Mouse (Mus musculus): ENCODE measurements at regions not wholly inside any gene's neighbourhood (a gene's known extent, or its start where the extent isn't known, plus 50 kb on each side); places are given as distances from the start of the nearest gene placed in this dataset.
"Not testable (repeated sequence)": the region's sequence is repeated elsewhere in the genome, so short reads cannot be mapped to it uniquely, and the experiment has no call there.

DNA sequence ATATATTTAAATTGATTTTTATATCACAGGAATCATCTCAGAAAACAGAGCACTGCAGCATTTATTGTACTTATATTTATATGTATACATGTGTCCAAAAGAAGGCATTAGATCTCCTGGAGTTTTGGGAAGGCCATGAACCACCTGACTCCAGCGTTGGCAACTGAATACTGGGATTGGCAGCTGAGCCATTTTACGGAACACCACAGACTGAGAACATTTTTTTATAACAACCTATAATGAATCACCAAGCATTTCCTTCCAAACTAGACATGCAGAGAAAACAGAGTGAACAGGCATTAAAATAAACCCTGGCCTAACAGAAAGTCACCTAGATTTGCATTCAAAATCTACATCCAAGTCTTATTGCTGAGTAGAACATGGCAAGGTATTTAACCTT lies 686.0 kb upstream of the Intu start:
- no peak overlapping the region for H3K4me3 ChIP-seq (ENCODE audit: low read depth, low read length)
- no peaks in the 10 kb centered on the region for H3K36me3 ChIP-seq (ENCODE audit: control insufficient read depth, insufficient read depth, low read length, poor library complexity, severe bottlenecking)
- H3K27ac ChIP-seq (ENCODE audit: insufficient read depth, low read length) = no peak overlapping the region
- H3K27me3 ChIP-seq (ENCODE audit: control insufficient read depth, insufficient read depth, low read length, poor library complexity, severe bottlenecking) = no peaks in the 10 kb centered on the region
- no peaks in the 10 kb centered on the region for H3K9me3 ChIP-seq (replicated peaks; ENCODE audit: control insufficient read depth, insufficient read depth, low read length, poor library complexity, severe bottlenecking)
- H3K4me1 ChIP-seq (ENCODE audit: control insufficient read depth, insufficient read depth, low read length) = no peaks in the 10 kb centered on the region
- H3K9ac ChIP-seq (ENCODE audit: low read depth, poor library complexity, severe bottlenecking) = no peak overlapping the region
- TF ChIP-seq POLR2A (IDR thresholded peaks at IDR 0.05; ENCODE audit: insufficient read depth, low read length) (no peak), EP300 (IDR thresholded peaks at IDR 0.05; ENCODE audit: insufficient read depth, low read depth, low read length) (no peak), CTCF (IDR thresholded peaks at IDR 0.05; ENCODE audit: low read depth, low read length) (no peak)

DNA sequence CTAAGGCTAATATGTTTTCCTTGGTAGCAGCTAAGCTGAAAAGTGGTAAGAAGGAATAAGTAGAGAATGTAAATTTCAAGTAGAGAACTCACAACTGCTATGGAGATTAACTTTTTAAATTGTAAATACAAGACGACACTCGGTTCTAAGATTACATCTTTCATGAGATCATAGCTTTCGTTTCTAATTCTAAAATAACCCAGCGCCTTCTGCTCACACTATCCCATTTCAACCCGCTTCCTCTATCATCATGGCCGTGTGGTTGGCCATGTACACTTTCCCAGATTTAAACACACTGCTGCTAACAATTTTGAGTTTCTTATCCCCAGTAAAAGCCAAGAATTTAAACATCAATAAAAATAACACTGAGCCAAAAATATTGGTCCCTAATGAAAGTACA lies 682.3 kb upstream of the Intu start:
- Histone ChIP-seq H3K9me3 (replicated peaks; ENCODE audit: control insufficient read depth, insufficient read depth, low read length, poor library complexity, severe bottlenecking) (no peaks in the 10 kb centered on the region), H3K4me3 (ENCODE audit: low read depth, low read length) (no peak overlapping the region), H3K36me3 (ENCODE audit: control insufficient read depth, insufficient read depth, low read length, poor library complexity, severe bottlenecking) (no peaks in the 10 kb centered on the region), H3K9ac (ENCODE audit: low read depth, poor library complexity, severe bottlenecking) (no peak overlapping the region), H3K27me3 (ENCODE audit: control insufficient read depth, insufficient read depth, low read length, poor library complexity, severe bottlenecking) (no peaks in the 10 kb centered on the region), H3K4me1 (ENCODE audit: control insufficient read depth, insufficient read depth, low read length) (no peaks in the 10 kb centered on the region), H3K27ac (ENCODE audit: insufficient read depth, low read length) (no peak overlapping the region)
- no peak for TF ChIP-seq EP300 (IDR thresholded peaks at IDR 0.05; ENCODE audit: insufficient read depth, low read depth, low read length)
- TF ChIP-seq POLR2A (IDR thresholded peaks at IDR 0.05; ENCODE audit: insufficient read depth, low read length) = no peak
- TF ChIP-seq CTCF (IDR thresholded peaks at IDR 0.05; ENCODE audit: low read depth, low read length) = no peak

DNA sequence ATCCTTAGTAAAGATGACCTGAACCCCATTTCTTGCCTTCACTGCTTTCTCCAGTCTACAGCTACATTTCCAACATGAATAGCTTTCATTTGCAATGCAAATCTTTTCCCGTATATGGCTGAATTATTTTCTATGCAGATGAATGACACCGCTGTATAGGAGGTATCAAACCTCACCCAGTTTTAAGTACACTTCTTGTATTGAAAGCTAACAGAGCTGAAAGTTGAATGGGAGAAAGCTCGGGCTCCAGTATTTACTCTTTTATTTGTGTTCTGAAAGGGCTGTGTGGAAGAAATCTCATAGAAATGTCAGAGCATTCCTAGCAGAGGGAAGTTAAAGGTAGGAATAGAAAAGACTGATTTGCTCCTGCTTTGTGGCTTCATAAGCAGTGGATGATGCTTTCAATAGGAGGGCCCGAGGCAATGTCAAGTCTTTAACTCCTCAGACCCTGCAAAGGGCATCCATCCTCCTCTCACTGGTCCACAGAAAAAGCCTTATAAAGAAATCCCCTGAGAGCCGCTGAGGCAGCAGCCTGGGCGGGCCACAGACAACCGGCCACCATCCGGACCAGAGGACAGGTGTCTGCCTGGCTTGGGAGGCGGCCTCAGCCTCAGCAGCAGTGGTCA lies 673.8 kb upstream of the Intu start:
- no peak overlapping the region for H3K27ac ChIP-seq (ENCODE audit: insufficient read depth, low read length)

DNA sequence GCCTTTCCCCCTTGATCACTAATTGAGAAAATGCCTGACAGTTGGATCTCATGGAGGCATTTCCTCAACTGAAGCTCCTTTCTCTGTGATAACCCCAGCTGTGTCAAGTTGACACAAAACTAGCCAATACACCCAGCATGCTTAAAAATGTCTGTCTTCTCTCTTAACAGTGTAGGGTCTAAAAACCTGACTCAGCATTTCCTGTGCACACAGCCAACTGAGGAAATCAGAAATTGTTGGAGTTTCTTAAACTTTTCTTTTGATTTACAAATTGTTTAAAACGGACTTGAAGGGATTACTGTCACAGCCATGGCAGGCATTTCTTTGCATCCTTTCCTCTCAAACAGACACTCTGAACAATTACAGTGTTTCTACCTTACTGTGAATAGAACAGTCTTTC lies 655.0 kb upstream of the Intu start:
- not testable (repeated sequence) for H3K4me3 ChIP-seq (ENCODE audit: low read depth, low read length); H3K9me3 ChIP-seq (replicated peaks; ENCODE audit: control insufficient read depth, insufficient read depth, low read length, poor library complexity, severe bottlenecking); H3K36me3 ChIP-seq (ENCODE audit: control insufficient read depth, insufficient read depth, low read length, poor library complexity, severe bottlenecking); H3K27me3 ChIP-seq (ENCODE audit: control insufficient read depth, insufficient read depth, low read length, poor library complexity, severe bottlenecking); H3K9ac ChIP-seq (ENCODE audit: low read depth, poor library complexity, severe bottlenecking); H3K4me1 ChIP-seq (ENCODE audit: control insufficient read depth, insufficient read depth, low read length); H3K27ac ChIP-seq (ENCODE audit: insufficient read depth, low read length)

More for the DNA sequence above, 673.8 kb upstream of the Intu start:
- Histone ChIP-seq H3K9ac (ENCODE audit: low read depth, poor library complexity, severe bottlenecking) (no peak overlapping the region), H3K9me3 (replicated peaks; ENCODE audit: control insufficient read depth, insufficient read depth, low read length, poor library complexity, severe bottlenecking) (no peaks in the 10 kb centered on the region), H3K4me3 (ENCODE audit: low read depth, low read length) (no peak overlapping the region), H3K4me1 (ENCODE audit: control insufficient read depth, insufficient read depth, low read length) (no peaks in the 10 kb centered on the region), H3K36me3 (ENCODE audit: control insufficient read depth, insufficient read depth, low read length, poor library complexity, severe bottlenecking) (no peaks in the 10 kb centered on the region), H3K27me3 (ENCODE audit: control insufficient read depth, insufficient read depth, low read length, poor library complexity, severe bottlenecking) (no peaks in the 10 kb centered on the region)
- no peak for TF ChIP-seq CTCF (IDR thresholded peaks at IDR 0.05; ENCODE audit: low read depth, low read length)
- TF ChIP-seq POLR2A (IDR thresholded peaks at IDR 0.05; ENCODE audit: insufficient read depth, low read length) = no peak
- TF ChIP-seq EP300 (IDR thresholded peaks at IDR 0.05; ENCODE audit: insufficient read depth, low read depth, low read length) = no peak

DNA sequence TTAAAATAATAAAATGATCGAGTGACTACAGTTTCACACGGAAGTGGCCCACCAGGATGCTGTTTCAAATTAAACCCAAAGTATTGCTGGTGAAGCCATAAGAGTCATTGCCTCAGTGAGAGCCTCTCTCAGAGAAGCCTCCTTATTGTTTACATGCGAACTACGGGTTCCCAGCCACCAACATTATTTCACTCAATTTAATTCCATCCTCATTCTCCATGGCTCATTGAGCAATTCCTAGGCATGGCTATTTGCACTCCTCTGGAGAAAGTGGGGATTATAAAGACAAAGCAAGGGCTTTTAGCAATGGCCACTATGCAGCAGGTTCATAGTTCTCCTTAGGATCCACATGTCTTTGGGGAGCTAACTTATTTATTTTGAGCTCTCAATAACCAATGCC lies 646.7 kb upstream of the Intu start:
- no peaks in the 10 kb centered on the region for H3K36me3 ChIP-seq (ENCODE audit: control insufficient read depth, insufficient read depth, low read length, poor library complexity, severe bottlenecking)
- H3K4me1 ChIP-seq (ENCODE audit: control insufficient read depth, insufficient read depth, low read length) = no peaks in the 10 kb centered on the region
- H3K27ac ChIP-seq (ENCODE audit: insufficient read depth, low read length) = no peak overlapping the region
- no peak overlapping the region for H3K9ac ChIP-seq (ENCODE audit: low read depth, poor library complexity, severe bottlenecking)
- TF ChIP-seq EP300 (IDR thresholded peaks at IDR 0.05; ENCODE audit: insufficient read depth, low read depth, low read length) = no peak
- no peak for TF ChIP-seq CTCF (IDR thresholded peaks at IDR 0.05; ENCODE audit: low read depth, low read length)
- no peak for TF ChIP-seq POLR2A (IDR thresholded peaks at IDR 0.05; ENCODE audit: insufficient read depth, low read length)
- no peaks in the 10 kb centered on the region for H3K27me3 ChIP-seq (ENCODE audit: control insufficient read depth, insufficient read depth, low read length, poor library complexity, severe bottlenecking)
- H3K4me3 ChIP-seq (ENCODE audit: low read depth, low read length) = no peak overlapping the region
- no peaks in the 10 kb centered on the region for H3K9me3 ChIP-seq (replicated peaks; ENCODE audit: control insufficient read depth, insufficient read depth, low read length, poor library complexity, severe bottlenecking)

DNA sequence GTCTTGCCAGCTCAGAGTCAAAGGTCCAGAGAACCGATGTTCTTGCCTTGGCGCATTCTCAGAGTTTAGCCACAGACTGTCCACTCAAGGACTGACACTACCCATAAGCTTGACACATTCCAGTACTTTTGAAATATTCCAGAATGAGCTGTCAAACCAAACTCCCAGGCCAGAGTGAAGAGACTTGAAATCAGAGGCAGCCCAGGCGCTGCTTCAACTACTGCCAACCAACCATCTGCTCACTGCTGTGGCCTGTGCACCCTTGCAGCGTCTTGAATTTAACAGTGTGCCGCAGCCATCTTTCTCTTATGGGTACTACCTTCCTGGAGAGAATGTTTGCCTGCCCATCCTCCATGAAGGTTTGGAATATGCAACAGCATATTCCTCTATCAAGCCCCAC lies 642.7 kb upstream of the Intu start:
- Histone ChIP-seq H3K9ac (ENCODE audit: low read depth, poor library complexity, severe bottlenecking) (no peak overlapping the region), H3K4me3 (ENCODE audit: low read depth, low read length) (no peak overlapping the region), H3K27me3 (ENCODE audit: control insufficient read depth, insufficient read depth, low read length, poor library complexity, severe bottlenecking) (no peaks in the 10 kb centered on the region), H3K27ac (ENCODE audit: insufficient read depth, low read length) (no peak overlapping the region), H3K4me1 (ENCODE audit: control insufficient read depth, insufficient read depth, low read length) (no peaks in the 10 kb centered on the region), H3K9me3 (replicated peaks; ENCODE audit: control insufficient read depth, insufficient read depth, low read length, poor library complexity, severe bottlenecking) (no peaks in the 10 kb centered on the region), H3K36me3 (ENCODE audit: control insufficient read depth, insufficient read depth, low read length, poor library complexity, severe bottlenecking) (no peaks in the 10 kb centered on the region)
- no peak for TF ChIP-seq POLR2A (IDR thresholded peaks at IDR 0.05; ENCODE audit: insufficient read depth, low read length)
- TF ChIP-seq EP300 (IDR thresholded peaks at IDR 0.05; ENCODE audit: insufficient read depth, low read depth, low read length) = no peak
- TF ChIP-seq CTCF (IDR thresholded peaks at IDR 0.05; ENCODE audit: low read depth, low read length) = no peak
